Mouse (Mus musculus) cerebellum, adult 2 months (tissue): ENCODE measurements around the gene Snx1.

ENCODE experiments used
- CTCF ChIP-seq: fragments of 200-500 bp; IDR thresholded peaks from 2 replicates; pipeline ENCODE4 v1.5.1; 2011; ENCODE audit warnings: low read depth, mild to moderate bottlenecking, control low read depth, low read length, moderate library complexity, borderline replicate concordance; ENCODE audit not compliant: insufficient read depth
- POLR2A ChIP-seq: fragments of 200-500 bp; IDR thresholded peaks from 2 replicates; pipeline ENCODE4 v1.6.1; 2011; ENCODE audit warnings: low read length, control low read depth, borderline replicate concordance; ENCODE audit not compliant: insufficient read depth

DNA sequence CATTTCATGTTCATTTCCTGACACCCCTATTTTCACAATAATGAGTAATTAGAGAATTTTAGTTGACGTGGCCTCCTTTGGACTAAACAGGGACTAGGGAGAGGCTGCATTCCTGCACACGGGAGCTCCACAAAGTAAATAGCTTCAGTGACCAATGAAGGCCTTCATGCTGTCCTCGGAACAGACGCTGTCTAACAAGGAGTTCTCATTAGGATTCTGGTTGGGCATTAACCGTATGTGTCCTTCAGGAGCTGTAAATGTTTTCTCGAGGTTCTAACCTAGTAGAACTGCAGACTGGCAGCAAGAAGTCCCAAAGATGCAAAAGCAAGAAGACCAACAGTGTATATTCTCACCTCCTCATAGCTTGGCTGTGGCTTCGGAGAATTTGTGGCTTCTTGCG lies 21.2 kb downstream of the Snx1 start:
- no peak for TF ChIP-seq CTCF
- TF ChIP-seq POLR2A, result no peak
